Mouse (Mus musculus) thymus, adult 2 months (tissue): ENCODE results near the gene Mthfd1l.

Experiments used
- CTCF ChIP-seq: fragments of 200-500 bp; IDR thresholded peaks from 2 replicates; pipeline ENCODE4 v1.5.1; 2012; ENCODE audit warnings: mild to moderate bottlenecking, control low read depth, low read length, moderate library complexity, borderline replicate concordance; ENCODE audit not compliant: control insufficient read depth, poor library complexity, insufficient read depth; ENCODE audit errors: extremely low read depth
- POLR2A ChIP-seq: fragments of 200-500 bp; IDR thresholded peaks from 2 replicates; pipeline ENCODE4 v1.6.1; 2012; ENCODE audit warnings: mild to moderate bottlenecking, low read length, control low read depth, moderate library complexity; ENCODE audit not compliant: control insufficient read depth, poor library complexity, insufficient read depth; ENCODE audit errors: extremely low read depth

DNA sequence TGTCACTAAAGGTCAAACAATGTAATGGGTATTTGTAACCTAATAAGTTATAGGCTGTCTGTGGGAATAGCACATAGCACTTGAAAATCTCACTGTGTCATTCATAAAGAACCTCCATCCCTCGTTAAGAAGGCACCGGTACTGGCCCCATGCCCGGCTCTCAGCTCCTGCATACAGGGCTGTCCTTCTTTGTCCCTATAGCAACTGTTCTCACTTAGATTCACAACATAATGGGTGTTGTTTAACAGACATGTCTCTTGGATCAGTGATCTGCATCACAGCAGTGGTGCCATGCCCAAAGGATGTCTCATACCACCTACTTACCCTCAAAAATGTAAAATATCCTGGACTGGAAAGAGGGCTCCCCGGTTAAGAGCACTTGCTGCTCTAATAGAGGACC is 90.6 kb downstream of the Mthfd1l start:
- TF ChIP-seq CTCF (no peak), POLR2A (no peak)
